Mouse (Mus musculus) spleen, adult 18-20 months (tissue): ENCODE data around the gene Pcolce.
"Not testable (repeated sequence)": the region's sequence is repeated elsewhere in the genome, so short reads cannot be mapped to it uniquely, and the experiment has no call there.

Experiments
- DNase-seq, 2 experiments: peaks; one replicate each; pipeline ENCODE4 v3.0.0; 2022; ENCODE audit warnings: mixed read lengths in 2 of 2

The Pcolce gene

DNA sequence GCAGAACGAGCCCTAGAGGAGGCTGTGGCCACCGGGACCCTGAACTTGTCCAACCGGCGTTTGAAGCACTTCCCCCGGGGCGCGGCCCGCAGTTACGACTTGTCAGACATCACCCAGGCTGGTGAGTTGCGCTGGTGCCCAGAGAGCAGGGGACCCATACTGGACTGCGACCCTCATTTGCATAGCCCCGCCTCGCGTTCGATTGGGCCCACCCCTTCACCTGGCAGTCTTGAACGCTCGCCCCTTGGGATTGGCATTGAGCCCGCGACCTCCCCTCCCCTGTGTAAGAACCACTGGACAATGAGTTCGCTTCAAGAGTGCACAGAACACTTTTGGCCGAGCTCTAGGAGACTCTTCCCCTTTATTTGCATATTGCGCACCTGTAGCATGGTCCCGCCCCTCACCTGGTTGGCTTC, 15.7 kb upstream of the Pcolce start:
- peak; percentile 79 to 81 for DNase-seq

GRCm38 (mm10) chr5:137628498-137629305, 15.1 kb upstream of the Pcolce start, which contains the start of the genes Fbxo24, Lrch4 and Gm20605:
Gene Fbxo24 (minus strand): TSS chr5:137629002.
Gene Lrch4 (plus strand): TSS chr5:137629121.
Gene Gm20605 (plus strand): TSS chr5:137629175.
- peak; percentile 96 to 99 for DNase-seq

DNA sequence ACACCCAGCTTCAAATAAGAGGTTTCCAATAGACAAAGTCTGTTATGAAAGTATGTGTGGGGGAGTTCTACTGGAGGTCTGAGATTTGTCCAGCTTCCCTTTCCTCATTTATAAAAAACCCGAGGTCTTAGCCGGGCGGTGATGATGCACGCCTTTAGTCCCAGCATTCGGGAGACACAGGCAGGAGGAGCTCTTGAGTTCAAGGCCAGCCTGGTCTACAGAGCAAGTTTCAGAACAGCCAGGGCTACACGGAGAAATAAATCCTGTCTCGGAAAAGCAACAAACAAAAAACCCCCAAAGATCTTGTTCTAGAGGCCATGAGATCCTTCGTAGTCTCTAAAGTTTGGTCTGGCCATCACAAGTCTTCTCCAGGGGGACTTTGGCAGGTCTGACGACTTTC, 14.4 kb upstream of the Pcolce start:
- no peak for DNase-seq

- no peak for DNase-seq
These were observed 10.4 kb upstream of the Pcolce start for GRCm38 (mm10) chr5:137623937-137624530.

GRCm38 (mm10) chr5:137615347-137615746, 1.8 kb upstream of the Pcolce start:
- no peak for DNase-seq

DNA sequence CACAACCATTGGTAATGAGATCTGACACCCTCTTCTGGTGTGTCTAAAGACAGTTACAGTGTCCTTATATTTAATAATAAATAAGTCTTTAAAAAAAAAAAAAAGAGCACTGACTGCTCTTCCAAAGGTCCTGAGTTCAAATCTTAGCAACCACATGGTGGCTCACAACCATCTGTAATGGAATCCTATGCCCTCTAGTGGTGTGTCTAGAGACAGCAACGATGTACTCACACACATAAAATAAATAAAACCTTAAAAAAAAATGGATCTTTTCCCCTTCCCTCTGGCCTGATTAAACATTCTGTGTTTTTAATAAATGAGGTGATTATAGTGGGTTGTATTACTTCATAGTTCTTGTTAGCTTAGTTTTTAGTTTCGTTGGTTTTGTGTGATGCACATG, 1.3 kb upstream of the Pcolce start:
- not testable (repeated sequence) for DNase-seq

DNA sequence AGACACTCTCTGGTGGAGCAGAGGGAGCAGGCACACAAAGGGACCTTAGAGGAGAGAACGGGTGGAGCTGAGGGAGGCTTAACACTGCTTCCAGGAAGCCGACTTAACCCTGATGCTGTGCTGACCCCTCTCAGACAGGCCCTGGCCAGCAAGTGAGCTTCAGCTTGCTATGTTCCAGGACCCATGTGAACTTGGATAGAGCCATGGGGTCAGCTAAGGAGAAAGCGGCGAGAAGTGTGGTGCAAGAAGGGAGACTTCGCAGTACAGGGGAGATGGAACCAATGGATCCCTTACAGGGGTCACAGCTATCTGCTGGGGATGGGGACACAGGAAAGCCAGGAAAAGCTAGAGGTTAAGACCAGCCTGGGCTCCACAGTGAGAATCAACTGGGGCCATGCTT, 508 bp downstream of the Pcolce start:
- DNase-seq, result no peak

GRCm38 (mm10) chr5:137611245-137611602, 2.4 kb downstream of the Pcolce start:
- no peak for DNase-seq

GRCm38 (mm10) chr5:137610548-137611244, 2.9 kb downstream of the Pcolce start:
- no peak for DNase-seq

- no peak for DNase-seq
These were observed 3.5 kb downstream of the Pcolce start for GRCm38 (mm10) chr5:137610056-137610455.

DNA sequence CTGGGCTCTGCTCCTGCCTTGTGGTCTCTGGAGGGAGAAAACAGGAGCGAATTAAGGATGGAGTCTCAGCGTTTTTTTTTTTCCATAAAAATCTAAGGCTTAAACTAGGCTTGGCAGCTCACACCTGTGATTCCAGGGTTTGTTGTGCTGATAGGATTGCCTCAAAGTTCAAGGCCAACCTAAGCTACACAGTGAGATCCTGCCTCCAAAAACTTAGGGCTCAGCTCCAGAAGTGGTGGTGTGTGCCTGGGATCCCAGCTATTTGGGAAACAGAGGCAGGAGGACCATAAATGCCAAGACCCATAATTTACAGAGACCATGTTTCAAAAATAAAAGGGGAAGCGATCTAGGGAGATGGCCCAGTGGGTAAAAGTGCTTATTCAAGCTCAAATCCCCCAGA, 4.3 kb downstream of the Pcolce start:
- DNase-seq, result no peak

DNA sequence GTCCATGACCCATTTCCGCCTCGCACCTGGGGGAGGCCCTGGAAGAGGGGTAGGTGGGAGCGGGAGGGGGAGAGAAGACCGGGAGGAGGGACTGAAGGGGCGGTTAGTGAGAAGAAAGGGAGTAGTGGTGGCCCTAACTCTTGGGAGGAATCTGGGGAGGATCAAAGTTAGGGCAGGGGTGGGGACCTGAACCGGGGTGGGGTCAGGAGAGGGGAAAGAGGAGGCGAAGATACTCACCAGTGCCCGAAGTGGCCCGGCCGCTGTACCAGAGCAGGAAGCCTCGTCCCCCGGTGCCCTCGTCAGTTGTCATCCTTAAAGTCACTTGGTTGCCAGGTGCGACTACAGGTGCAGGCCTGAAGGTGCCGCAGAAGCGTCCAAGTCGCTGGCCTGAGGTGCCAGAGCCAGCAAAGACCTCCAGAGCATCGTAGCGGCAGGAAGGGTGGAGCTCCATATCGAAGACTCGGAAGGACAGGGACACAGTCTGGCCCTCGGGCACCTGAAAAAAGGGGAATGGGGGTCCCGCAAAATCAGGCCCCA, 4.9 kb downstream of the Pcolce start:
- no peak for DNase-seq

GRCm38 (mm10) chr5:137607860-137608653, 5.5 kb downstream of the Pcolce start:
- no peak for DNase-seq

DNA sequence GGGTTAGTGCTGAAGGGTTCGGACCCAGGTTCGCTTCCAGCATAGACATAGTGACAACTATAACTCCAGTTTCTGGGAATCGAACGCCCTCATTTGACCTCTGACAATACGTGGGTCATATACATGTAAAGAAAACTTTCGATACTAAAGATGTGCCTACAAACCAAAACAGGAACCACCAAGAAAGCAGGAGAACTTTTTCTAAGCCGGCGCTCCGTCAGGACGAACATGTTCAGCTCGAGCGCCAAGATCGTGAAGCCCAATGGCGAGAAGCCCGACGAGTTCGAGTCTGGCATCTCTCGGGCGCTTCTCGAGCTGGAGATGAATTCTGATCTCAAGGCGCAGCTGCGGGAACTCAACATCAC, 12.2 kb downstream of the Pcolce start:
- DNase-seq, result no peak

DNA sequence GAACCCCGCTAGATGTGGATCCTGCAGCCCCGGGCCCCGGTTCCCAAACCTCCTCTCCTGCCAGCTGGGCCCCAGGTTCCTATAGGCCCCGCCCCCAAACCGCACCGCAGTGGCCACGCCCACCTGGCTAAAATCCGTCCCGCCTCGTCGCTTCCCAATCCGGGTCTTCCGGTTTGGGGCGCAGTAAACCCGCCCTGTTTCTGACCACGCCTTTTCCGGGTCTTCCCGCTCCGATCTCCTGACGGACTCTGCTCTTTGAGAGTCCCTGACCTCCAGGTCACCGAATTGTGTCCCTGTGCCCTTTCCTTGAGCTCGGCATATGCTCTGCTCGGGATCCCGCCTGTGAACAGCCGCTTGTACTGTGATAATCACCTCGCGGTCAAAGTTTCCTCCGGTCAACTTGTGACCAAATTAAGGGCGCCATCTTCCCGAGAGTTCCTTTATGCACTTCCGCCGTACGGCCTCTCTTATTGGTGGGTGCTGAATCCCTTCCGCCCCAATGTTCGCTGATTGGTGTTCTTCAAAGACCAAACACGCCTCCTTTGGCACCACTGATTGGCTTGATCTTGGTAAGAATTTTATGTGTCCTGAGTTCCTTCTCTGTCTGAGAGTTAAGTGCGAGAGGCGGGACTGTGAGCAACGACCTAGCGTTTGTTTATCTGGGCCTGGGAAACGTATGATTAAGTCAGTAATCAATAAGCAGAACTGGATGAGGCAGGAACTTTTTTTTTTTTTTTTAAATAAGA, 12.8 kb downstream of the Pcolce start, which contains the start of gene Mospd3:
Gene Mospd3, minus strand, starts transcription at position 440 of the 746 bp plus-strand sequence.
- DNase-seq, result peak; percentile 95 to 98

- DNase-seq, result no peak
These were observed 13.3 kb downstream of the Pcolce start for GRCm38 (mm10) chr5:137600281-137600618.

- DNase-seq, result no peak
These were observed 14.0 kb downstream of the Pcolce start for GRCm38 (mm10) chr5:137599600-137599999.

DNA sequence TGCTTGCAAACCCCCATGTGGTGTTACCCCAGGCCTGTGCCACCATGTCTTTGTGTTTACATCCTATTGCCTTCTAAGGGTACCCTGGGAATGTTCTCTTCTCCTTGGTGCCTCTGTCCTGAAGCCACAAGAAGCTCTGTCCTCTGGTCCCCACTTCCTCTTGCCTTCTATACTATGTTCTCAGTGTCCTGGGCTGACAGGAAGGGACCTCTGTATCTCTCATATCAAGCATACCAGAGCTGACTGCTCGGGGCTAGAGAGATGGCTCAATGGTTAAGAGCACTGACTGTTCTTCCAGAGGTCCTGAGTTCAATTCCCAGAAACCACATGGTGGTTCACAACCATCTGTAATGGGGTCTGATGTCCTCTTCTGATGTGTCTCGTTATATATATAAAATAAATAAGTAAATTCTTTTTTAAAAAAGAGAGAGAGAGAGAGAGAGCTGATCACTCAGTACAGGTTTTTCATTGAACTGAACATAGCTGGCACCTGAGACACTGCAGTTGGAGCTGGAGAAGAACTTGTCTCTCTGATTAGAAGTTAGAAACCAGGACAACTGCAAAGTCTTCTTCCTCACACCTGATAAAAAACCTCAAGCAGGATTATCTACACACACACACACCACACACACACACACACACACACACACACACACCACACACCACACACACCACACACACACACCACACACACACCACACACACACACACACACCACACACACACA, 15.3 kb downstream of the Pcolce start:
- DNase-seq, result no peak

DNA sequence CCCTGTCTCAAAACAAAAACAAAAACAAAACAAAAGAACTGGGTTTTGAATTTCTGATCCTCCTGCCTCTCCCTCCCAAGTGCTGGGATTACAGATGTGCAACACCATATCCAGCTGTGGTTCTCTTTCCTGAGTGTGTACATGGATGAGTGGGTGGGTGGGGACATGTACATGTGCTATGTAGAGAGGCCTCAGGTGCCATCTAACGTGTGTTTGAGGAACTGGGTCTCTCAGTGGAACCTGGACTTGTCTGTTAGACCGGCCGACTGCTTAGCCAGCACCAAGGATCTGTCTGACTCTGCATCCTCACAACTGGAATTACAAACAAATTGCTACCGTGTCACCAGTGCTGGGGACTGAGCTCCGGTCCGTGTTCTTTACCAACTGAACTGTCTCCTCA, 16.0 kb downstream of the Pcolce start:
- DNase-seq, result no peak

DNA sequence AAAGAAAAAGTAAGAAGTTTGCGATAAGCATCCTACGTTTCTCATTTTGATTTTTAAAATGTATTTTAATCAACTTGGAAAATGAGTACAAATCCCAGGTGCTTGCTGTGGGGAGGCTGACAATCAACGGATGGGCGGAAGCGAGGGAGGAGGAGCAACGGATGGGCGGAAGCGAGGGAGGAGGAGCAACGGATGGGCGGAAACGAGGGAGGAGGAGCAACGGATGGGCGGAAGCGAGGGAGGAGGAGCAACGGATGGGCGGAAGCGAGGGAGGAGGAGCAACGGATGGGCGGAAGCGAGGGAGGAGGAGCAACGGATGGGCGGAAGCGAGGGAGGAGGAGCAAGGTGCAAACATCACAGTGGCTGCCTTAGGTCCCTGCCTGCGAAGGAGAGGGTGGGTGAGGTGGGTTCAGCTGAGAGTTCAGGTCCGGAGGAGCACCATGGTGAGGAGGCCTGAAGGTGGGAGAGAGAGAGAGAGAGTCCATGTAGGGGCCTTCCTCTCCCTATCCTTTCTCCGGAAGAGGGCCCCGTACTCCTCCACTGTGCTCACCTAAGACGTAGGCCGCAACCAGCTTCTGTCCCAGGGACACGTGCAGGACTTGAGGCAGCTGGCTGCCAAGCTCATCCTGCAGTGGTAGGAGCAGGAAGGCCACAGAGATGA, 16.9 kb downstream of the Pcolce start:
- DNase-seq, result peak; percentile 31 to 58

GRCm38 (mm10) chr5:137595921-137596320, 17.7 kb downstream of the Pcolce start:
- no peak for DNase-seq
